In genomic region chr14:58081955-58082354, GRCm38 (mm10) we compare ENCODE assay signal across 25 mouse cellular contexts. TPM values are rescaled to one million over a fixed set of nuclear protein-coding genes. Genes with fewer than 3 reads are reported as not detected.
DNase-seq lines count a peak whose midpoint lies in the region; ATAC-seq and TF ChIP-seq lines count a peak whose summit lies in the region.
"Had no signal": no experiment of that assay in that cellular context is flagged by ENCODE, and none has a peak within 500 bp of the region (broad histone marks: within the 10 kb centered on the region; RNA-seq: fewer than 3 reads in every experiment).

No protein-coding gene starts in this region.

- peaks cover 7 to 18% of the 10 kb centered on the region in 2 experiments for H3K4me1 ChIP-seq in heart, embryonic 14.5 days (ENCODE audit: control insufficient read depth in 2 of 2, insufficient read depth in 2 of 2, low read length in 2 of 2)
- no peaks in the 10 kb centered on the region for H3K4me1 ChIP-seq in kidney, postnatal 0 days (replicated peaks; ENCODE audit: insufficient read depth, low read length)
- no peaks in the 10 kb centered on the region for H3K4me1 ChIP-seq in MEL (ENCODE audit: control insufficient read depth in 1 of 2, insufficient read depth in 2 of 2, low read length in 2 of 2)
- H3K4me1 ChIP-seq: embryonic facial prominence, embryonic 10.5 days; liver, embryonic 13.5 days had no signal

- no peak for TF ChIP-seq RAD21 in MEL (IDR thresholded peaks at IDR 0.05; ENCODE audit: low read depth, low read length)

- WGBS in heart, embryonic 14.5 days = 18% methylated on average over 1 of the region's 1 CpGs
- WGBS in kidney, postnatal 0 days = 25% methylated on average over 1 of the region's 1 CpGs

- no peaks in the 10 kb centered on the region for H3K79me2 ChIP-seq in MEL (ENCODE audit: control insufficient read depth, insufficient read depth, low read length, poor library complexity)

- H3K4me3 ChIP-seq in heart, embryonic 14.5 days (ENCODE audit: control insufficient read depth in 1 of 2, insufficient read depth in 1 of 2, low read depth in 1 of 2, low read length in 2 of 2) = no peak overlapping the region
- H3K4me3 ChIP-seq in kidney, postnatal 0 days (replicated peaks; ENCODE audit: low read depth, low read length) = no peak overlapping the region
- no peak overlapping the region for H3K4me3 ChIP-seq in MEL (ENCODE audit: control insufficient read depth in 1 of 2, insufficient read depth in 1 of 2, low read depth in 2 of 2, low read length in 2 of 2)
- H3K4me3 ChIP-seq: embryonic facial prominence, embryonic 10.5 days; forebrain, embryonic 15.5 days; liver, embryonic 13.5 days; midbrain, embryonic 15.5 days; myocyte; neural tube, embryonic 13.5 days had no signal

- no peak for DNase-seq in heart, postnatal 25 days (ENCODE audit: low spot score)
- peak; percentile 21 for DNase-seq in kidney, postnatal 0 days (ENCODE audit: low spot score)
- no peak for DNase-seq in kidney, postnatal 10 days
- DNase-seq in MEL (ENCODE audit: low read depth, low spot score) = peak; percentile 52
- peak; percentile 32 to 59 for DNase-seq in heart, postnatal 10 days
- DNase-seq in left cerebral cortex, adult 8-10 months (ENCODE audit: low spot score in 2 of 2) = no peak
- DNase-seq: adrenal gland, postnatal 25 days; cerebellum, adult 9-11 months; gastrocnemius, postnatal 10 days; kidney, adult 11 months; layer of hippocampus, adult 9-11 months; liver, embryonic 13.5 days; lung, adult 2 months; lung, postnatal 36 days; thymus, postnatal 25 days had no signal

- 0 out of 2 replicates have a peak, but pooled peaks cover 3% of the 10 kb centered on the region for H3K36me3 ChIP-seq in heart, embryonic 14.5 days (ENCODE audit: control insufficient read depth, insufficient read depth, low read length)
- no peaks in the 10 kb centered on the region for H3K36me3 ChIP-seq in kidney, postnatal 0 days (ENCODE audit: insufficient read depth, low read length)
- no peaks in the 10 kb centered on the region for H3K36me3 ChIP-seq in MEL (ENCODE audit: control insufficient read depth in 1 of 2, insufficient read depth in 2 of 2, low read length in 2 of 2)
- H3K36me3 ChIP-seq: forebrain, embryonic 15.5 days; liver, embryonic 13.5 days; midbrain, embryonic 15.5 days; neural tube, embryonic 13.5 days had no signal

- H3K27me3 ChIP-seq in heart, embryonic 14.5 days (ENCODE audit: control insufficient read depth, insufficient read depth, low read length) = peaks cover 10% of the 10 kb centered on the region
- no peaks in the 10 kb centered on the region for H3K27me3 ChIP-seq in kidney, postnatal 0 days (ENCODE audit: insufficient read depth, low read length)
- no peaks in the 10 kb centered on the region for H3K27me3 ChIP-seq in MEL (ENCODE audit: control insufficient read depth in 1 of 2, insufficient read depth in 2 of 2, low read length in 2 of 2)

- no peak for TF ChIP-seq POLR2A in MEL (IDR thresholded peaks at IDR 0.05; ENCODE audit: control insufficient read depth in 1 of 2, insufficient read depth in 1 of 2, low read depth in 1 of 2, low read length in 2 of 2, poor library complexity in 1 of 2)

- H3K27ac ChIP-seq in heart, embryonic 14.5 days (replicated peaks in 1 of 2; ENCODE audit: control insufficient read depth in 1 of 2, insufficient read depth in 1 of 2, low read depth in 2 of 2, low read length in 2 of 2) = no peak overlapping the region
- H3K27ac ChIP-seq in kidney, postnatal 0 days = no peak overlapping the region
- H3K27ac ChIP-seq in MEL (ENCODE audit: control insufficient read depth, low read depth, low read length) = no peak overlapping the region
- H3K27ac ChIP-seq: embryonic facial prominence, embryonic 10.5 days; forebrain, embryonic 15.5 days; hindbrain, postnatal 0 days; liver, embryonic 13.5 days; midbrain, embryonic 15.5 days; neural tube, embryonic 13.5 days had no signal

- peak; percentile 50 to 62; a peak in 3 of 4 replicates for TF ChIP-seq EP300 in MEL (IDR thresholded peaks at IDR 0.05; ENCODE audit: low read depth in 1 of 2, low read length in 2 of 2)

- no peaks in the 10 kb centered on the region for H3K9me3 ChIP-seq in heart, embryonic 14.5 days (ENCODE audit: control insufficient read depth, low read length)
- H3K9me3 ChIP-seq in kidney, postnatal 0 days (replicated peaks; ENCODE audit: low read length) = no peaks in the 10 kb centered on the region
- H3K9me3 ChIP-seq in MEL (replicated peaks; ENCODE audit: insufficient read depth, low read length) = no peaks in the 10 kb centered on the region
- H3K9me3 ChIP-seq: embryonic facial prominence, embryonic 10.5 days; forebrain, embryonic 15.5 days; liver, embryonic 13.5 days; midbrain, embryonic 15.5 days; neural tube, embryonic 13.5 days had no signal

- peak overlapping the region; percentile 5; the same call in 1 of the 2 replicates for H3K4me2 ChIP-seq in heart, embryonic 14.5 days (ENCODE audit: low read length)
- H3K4me2 ChIP-seq in kidney, postnatal 0 days (ENCODE audit: low read length) = no peak overlapping the region
- H3K4me2 ChIP-seq: forebrain, embryonic 15.5 days; liver, embryonic 13.5 days; midbrain, embryonic 15.5 days; neural tube, embryonic 13.5 days had no signal

- ATAC-seq in heart, embryonic 14.5 days (ENCODE audit: insufficient number of reproducible peaks, insufficient read depth, low FRiP score, low read depth) = no peak
- no peak for ATAC-seq in kidney, postnatal 0 days (replicated peaks; ENCODE audit: low FRiP score, low read depth)
- ATAC-seq: forebrain, embryonic 15.5 days; hindbrain, postnatal 0 days; midbrain, embryonic 15.5 days had no signal

- no peak overlapping the region for H3K9ac ChIP-seq in heart, embryonic 14.5 days (ENCODE audit: low read length)
- H3K9ac ChIP-seq in kidney, postnatal 0 days (ENCODE audit: low read depth, low read length) = no peak overlapping the region
- H3K9ac ChIP-seq in MEL (ENCODE audit: control insufficient read depth, low read depth, low read length, poor library complexity, severe bottlenecking) = no peak overlapping the region
- H3K9ac ChIP-seq: forebrain, embryonic 15.5 days; liver, embryonic 13.5 days; midbrain, embryonic 15.5 days; neural tube, embryonic 13.5 days had no signal

- intact Hi-C loops in heart, postnatal 25 days (cut with DNase I) = no loop called here
- intact Hi-C loops in heart, postnatal 10 days (cut with DNase I) = no loop called here

- TF ChIP-seq CTCF in kidney, postnatal 0 days (IDR thresholded peaks at IDR 0.05; ENCODE audit: low read depth) = no peak
- no peak for TF ChIP-seq CTCF in MEL (IDR thresholded peaks at IDR 0.05 in 2 of 3, conservative IDR thresholded peaks at IDR 0.05 in 1 of 3; ENCODE audit: control insufficient read depth in 1 of 3, insufficient read depth in 1 of 3, low read depth in 2 of 3, low read length in 3 of 3, poor library complexity in 1 of 3, severe bottlenecking in 1 of 3)

TF ChIP-seq in MEL, 35 proteins besides CTCF, POLR2A, EP300 and RAD21:
- peak; percentile 56 for TF ChIP-seq ETS1 (IDR thresholded peaks at IDR 0.05; ENCODE audit: low read depth, low read length)
- peak; percentile 71; the same call in 1 of the 2 replicates for TF ChIP-seq TCF12 (IDR thresholded peaks at IDR 0.05; ENCODE audit: low read depth, low read length)
- TF ChIP-seq RCOR1 (IDR thresholded peaks at IDR 0.05; ENCODE audit: low read depth, low read length) = 0 out of 2 replicates have a peak, but pooled peaks have one; percentile 24
- TF ChIP-seq MXI1 (IDR thresholded peaks at IDR 0.05; ENCODE audit: low read depth, low read length) = no peak
- TF ChIP-seq GATA1 (IDR thresholded peaks at IDR 0.05; ENCODE audit: low read depth, low read length) = 0 out of 2 replicates have a peak, but pooled peaks have one; percentile 41
- peak; percentile 92; the same call in 1 of the 2 replicates for TF ChIP-seq MEF2A (IDR thresholded peaks at IDR 0.05; ENCODE audit: extremely low read depth, insufficient replicate concordance, low read depth, low read length, poor library complexity, severe bottlenecking)
- no peak for TF ChIP-seq NRF1 (IDR thresholded peaks at IDR 0.05; ENCODE audit: insufficient read depth, low read depth, low read length, poor library complexity, severe bottlenecking)

RNA-seq across cellular contexts. Expression of gene Fgf9, which starts 11.6 kb away (rescaled TPM):
- polyA plus RNA-seq in heart, embryonic 14.5 days (2014; fragmentation: Nextera tagmentation; extraction: Ambion mirVana) = 8.3 and 8.4 TPM in 2 replicates
- total RNA-seq in heart, postnatal 25 days (2021) = 1 to 10 TPM; 7.3 to 7.5 TPM
- 15.3 and 16.3 TPM in 2 replicates for polyA plus RNA-seq in kidney, postnatal 0 days (2015; fragmentation: Nextera tagmentation; extraction: Ambion mirVana)
- not detected in 2 replicates for total RNA-seq in MEL (2012; rRNA removed)
- under 1 TPM in 1 of 2 experiments, not detected in 1; 0.01 TPM for polyA plus RNA-seq in MEL (2012; ENCODE audit: insufficient read depth in 1 of 2, insufficient read length in 2 of 2, low read depth in 1 of 2, low replicate concordance in 2 of 2, missing spikeins in 1 of 2)
- 10 to 100 TPM in 1 of 2 experiments, 1 to 10 TPM in 1; 5.2 to 11.0 TPM for total RNA-seq in heart, postnatal 10 days (2021)
- total RNA-seq in left cerebral cortex, adult 8-10 months (2022) = 10 to 100 TPM; 21.8 to 25.9 (median 23.7) TPM
- total RNA-seq: granulocyte monocyte progenitor cell, adult 5-6 weeks; megakaryocyte-erythroid progenitor cell, adult 5-6 weeks had no signal
- polyA plus RNA-seq: spleen, adult 2 months had no signal

Comparison
In these comparisons a context has a peak if more than half of its experiments do, and no peak if none do; other contexts are left out.
1. DNase-seq: peak in kidney, postnatal 0 days (single experiment), MEL (single experiment) and heart, postnatal 10 days (2 of 2); none in heart, postnatal 25 days (single experiment), kidney, postnatal 10 days (single experiment) and left cerebral cortex, adult 8-10 months (0 of 2).